Mouse (Mus musculus) left cerebral cortex, postnatal 10 days (tissue): ENCODE measurements at regions not wholly inside any gene's neighbourhood (a gene's known extent, or its start where the extent isn't known, plus 50 kb on each side); places are given as distances from the start of the nearest gene placed in this dataset.
A peak's percentile ranks its signal among the peaks of the same experiment; 100 is the strongest.

Experiments
- DNase-seq, 2 experiments: peaks; one replicate each; pipeline ENCODE4 v3.0.0; 2021 to 2022; ENCODE audit warnings: low spot score in 2 of 2, mixed read lengths in 1 of 2; ENCODE audit errors: extremely low spot score in 1 of 2
- intact Hi-C: fragments of 180-260 bp; cut with DNase I; formaldehyde crosslinking; loops from one replicate; pipeline ENCODE4 v1.15.1; 2025

GRCm38 (mm10) chr17:45933034-45933433 is 99.1 kb downstream of the Vegfa start:
- no peak for DNase-seq
- intact Hi-C loops = no loop called here

- intact Hi-C loops = no loop called here
- DNase-seq = no peak
These were observed 99.6 kb downstream of the Vegfa start for GRCm38 (mm10) chr17:45932611-45933010.

- DNase-seq = no peak
- intact Hi-C loops = no loop called here
These were observed 102.6 kb downstream of the Vegfa start for GRCm38 (mm10) chr17:45929591-45929990.

GRCm38 (mm10) chr17:45928903-45929477 is 103.2 kb downstream of the Vegfa start:
- no peak for DNase-seq
- intact Hi-C loops = no loop called here

- intact Hi-C loops = no loop called here
- no peak for DNase-seq
These were observed 104.2 kb downstream of the Vegfa start for GRCm38 (mm10) chr17:45928013-45928412.

- intact Hi-C loops = no loop called here
- no peak for DNase-seq
These were observed 106.3 kb downstream of the Vegfa start for GRCm38 (mm10) chr17:45925845-45926244.

GRCm38 (mm10) chr17:45924595-45924994 is 107.6 kb downstream of the Vegfa start:
- intact Hi-C loops = no loop called here
- no peak for DNase-seq

GRCm38 (mm10) chr17:45923217-45923730 is 108.9 kb downstream of the Vegfa start:
- no peak for DNase-seq
- intact Hi-C loops = no loop called here

- intact Hi-C loops = no loop called here
- DNase-seq = no peak
These were observed 114.5 kb downstream of the Vegfa start for GRCm38 (mm10) chr17:45917647-45918046.

- DNase-seq = no peak
- intact Hi-C loops = no loop called here
These were observed 115.2 kb downstream of the Vegfa start for GRCm38 (mm10) chr17:45916937-45917336.

GRCm38 (mm10) chr17:45914706-45915240 is 117.4 kb downstream of the Vegfa start:
- intact Hi-C loops = no loop called here
- no peak for DNase-seq

- DNase-seq = no peak
- intact Hi-C loops = no loop called here
These were observed 117.9 kb downstream of the Vegfa start for GRCm38 (mm10) chr17:45914237-45914636.

- intact Hi-C loops = no loop called here
- no peak for DNase-seq
These were observed 118.5 kb downstream of the Vegfa start for GRCm38 (mm10) chr17:45913671-45914070.

GRCm38 (mm10) chr17:45912165-45912564 is 120.0 kb downstream of the Vegfa start:
- no peak for DNase-seq
- intact Hi-C loops = no loop called here

- intact Hi-C loops = no loop called here
These were observed 120.9 kb downstream of the Vegfa start for GRCm38 (mm10) chr17:45911201-45911731.

GRCm38 (mm10) chr17:45910245-45910644 is 121.9 kb downstream of the Vegfa start:
- no peak for DNase-seq
- intact Hi-C loops = no loop called here

More at GRCm38 (mm10) chr17:45911201-45911731, 120.9 kb downstream of the Vegfa start:
- no peak for DNase-seq

- DNase-seq = no peak
- intact Hi-C loops = no loop called here
These were observed 124.6 kb downstream of the Vegfa start for GRCm38 (mm10) chr17:45907587-45907986.

GRCm38 (mm10) chr17:45905596-45905995 is 126.6 kb downstream of the Vegfa start:
- DNase-seq = no peak
- intact Hi-C loops = no loop called here

- DNase-seq = peak in 1 of 2 experiments; percentile 56
- intact Hi-C loops = no loop called here
These were observed 127.9 kb downstream of the Vegfa start for GRCm38 (mm10) chr17:45904251-45904650.

- intact Hi-C loops = no loop called here
- no peak for DNase-seq
These were observed 128.9 kb downstream of the Vegfa start for GRCm38 (mm10) chr17:45903294-45903693.

GRCm38 (mm10) chr17:45902668-45903067 is 129.5 kb downstream of the Vegfa start:
- intact Hi-C loops = no loop called here
- DNase-seq = no peak
